16 mouse cellular contexts compared by ENCODE assay signal in the genomic region with DNA sequence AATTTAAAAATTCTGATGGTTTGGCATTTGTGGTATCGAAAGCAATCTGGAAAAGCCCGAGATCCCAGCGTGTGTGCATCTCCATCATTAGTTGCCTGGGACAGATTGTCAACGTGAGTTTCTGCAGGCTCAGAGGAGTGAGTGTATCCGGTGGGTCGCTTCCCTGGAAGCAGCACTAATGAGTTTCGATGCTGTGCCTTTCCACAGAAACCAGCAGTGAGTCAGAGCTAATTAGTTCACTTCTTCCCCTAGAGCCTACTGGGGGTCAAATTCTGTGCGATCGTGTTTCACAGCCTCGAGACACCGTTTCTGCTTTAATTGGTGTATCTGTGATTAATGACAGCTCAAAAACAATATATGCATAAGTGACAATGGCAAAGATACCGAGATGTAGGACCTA. TPM values are rescaled to one million over a fixed set of nuclear protein-coding genes. Genes with fewer than 3 reads are reported as not detected.
A peak's percentile ranks its signal among the peaks of the same experiment; 100 is the strongest.
DNase-seq lines count a peak whose midpoint lies in the region; ATAC-seq and TF ChIP-seq lines count a peak whose summit lies in the region.
"Had no signal": no experiment of that assay in that cellular context is flagged by ENCODE, and none has a peak within 500 bp of the region (broad histone marks: within the 10 kb centered on the region; RNA-seq: fewer than 3 reads in every experiment).

No protein-coding gene starts in this region.

- no peaks in the 10 kb centered on the region for H3K4me1 ChIP-seq in midbrain, embryonic 14.5 days (ENCODE audit: control insufficient read depth, insufficient read depth, low read length)
- H3K4me1 ChIP-seq in midbrain, embryonic 10.5 days, result no peaks in the 10 kb centered on the region
- H3K4me1 ChIP-seq in forebrain, embryonic 16.5 days (replicated peaks; ENCODE audit: control insufficient read depth, insufficient read depth, low read length), result 0 out of 2 replicates have a peak, but pooled peaks cover 3% of the 10 kb centered on the region
- 0 out of 2 replicates have a peak, but pooled peaks cover 3% of the 10 kb centered on the region for H3K4me1 ChIP-seq in hindbrain, postnatal 0 days (ENCODE audit: insufficient read depth, low read length)
- no peaks in the 10 kb centered on the region for H3K4me1 ChIP-seq in liver, embryonic 11.5 days (replicated peaks; ENCODE audit: control insufficient read depth, insufficient read depth, low read length)
- H3K4me1 ChIP-seq: liver, embryonic 12.5 days; lung, embryonic 15.5 days had no signal

- 41% methylated on average over 12 of the region's 12 CpGs for WGBS in midbrain, embryonic 14.5 days
- 83% methylated on average over 12 of the region's 12 CpGs for WGBS in midbrain, embryonic 10.5 days
- 11% methylated on average over 12 of the region's 12 CpGs for WGBS in forebrain, embryonic 16.5 days
- 34% methylated on average over 12 of the region's 12 CpGs for WGBS in hindbrain, postnatal 0 days
- WGBS in liver, embryonic 11.5 days, result 66% methylated on average over 12 of the region's 12 CpGs

- peak; percentile 62 for DNase-seq in midbrain, embryonic 14.5 days
- no peak for DNase-seq in midbrain, embryonic 10.5 days (ENCODE audit: low spot score)
- DNase-seq in hindbrain, postnatal 0 days (ENCODE audit: low spot score), result peak; percentile 48
- no peak for DNase-seq in thymus, postnatal 4 days
- DNase-seq in liver, embryonic 11.5 days (ENCODE audit: low spot score), result no peak
- no peak for DNase-seq in cerebellum, postnatal 4 days (ENCODE audit: low spot score in 2 of 2)
- DNase-seq: adrenal gland, postnatal 10 days; cerebellum, adult 9-10 months; embryo, embryonic 11 days; thymus, adult 18-20 months had no signal

- no peaks in the 10 kb centered on the region for H3K9me3 ChIP-seq in midbrain, embryonic 14.5 days (ENCODE audit: control insufficient read depth, low read length)
- no peaks in the 10 kb centered on the region for H3K9me3 ChIP-seq in midbrain, embryonic 10.5 days (replicated peaks)
- H3K9me3 ChIP-seq in forebrain, embryonic 16.5 days (ENCODE audit: control insufficient read depth, low read length), result no peaks in the 10 kb centered on the region
- H3K9me3 ChIP-seq in hindbrain, postnatal 0 days (ENCODE audit: low read length), result no peaks in the 10 kb centered on the region
- no peaks in the 10 kb centered on the region for H3K9me3 ChIP-seq in liver, embryonic 11.5 days (ENCODE audit: control insufficient read depth, low read length)
- H3K9me3 ChIP-seq: kidney, embryonic 15.5 days; liver, embryonic 12.5 days; lung, embryonic 15.5 days had no signal

- no peak overlapping the region for H3K9ac ChIP-seq in midbrain, embryonic 14.5 days (replicated peaks; ENCODE audit: low read length)
- no peak overlapping the region for H3K9ac ChIP-seq in forebrain, embryonic 16.5 days (replicated peaks; ENCODE audit: low read depth, low read length)
- no peak overlapping the region for H3K9ac ChIP-seq in hindbrain, postnatal 0 days (replicated peaks; ENCODE audit: low read length)
- H3K9ac ChIP-seq in liver, embryonic 11.5 days (ENCODE audit: low read depth, low read length), result no peak overlapping the region
- H3K9ac ChIP-seq: kidney, embryonic 15.5 days; liver, embryonic 12.5 days; lung, embryonic 15.5 days had no signal

- no peaks in the 10 kb centered on the region for H3K27me3 ChIP-seq in midbrain, embryonic 14.5 days (ENCODE audit: control insufficient read depth, insufficient read depth, low read length)
- H3K27me3 ChIP-seq in midbrain, embryonic 10.5 days (ENCODE audit: low read depth, poor library complexity, severe bottlenecking), result no peaks in the 10 kb centered on the region
- H3K27me3 ChIP-seq in forebrain, embryonic 16.5 days (replicated peaks; ENCODE audit: control insufficient read depth, insufficient read depth, low read length), result no peaks in the 10 kb centered on the region
- no peaks in the 10 kb centered on the region for H3K27me3 ChIP-seq in hindbrain, postnatal 0 days (ENCODE audit: insufficient read depth, low read length)
- no peaks in the 10 kb centered on the region for H3K27me3 ChIP-seq in liver, embryonic 11.5 days (replicated peaks; ENCODE audit: control insufficient read depth, insufficient read depth, low read length)
- H3K27me3 ChIP-seq: kidney, embryonic 15.5 days; lung, embryonic 15.5 days had no signal

- no peak for TF ChIP-seq CTCF in hindbrain, postnatal 0 days (IDR thresholded peaks at IDR 0.05; ENCODE audit: low read depth)

- ATAC-seq in midbrain, embryonic 14.5 days (ENCODE audit: low FRiP score, low TSS enrichment), result no peak
- 0 out of 2 replicates have a peak, but pooled peaks have one; percentile 55 for ATAC-seq in forebrain, embryonic 16.5 days
- ATAC-seq in hindbrain, postnatal 0 days, result peak; percentile 47; the same call in 1 of the 2 replicates
- ATAC-seq in liver, embryonic 11.5 days (replicated peaks; ENCODE audit: low FRiP score), result no peak
- ATAC-seq: CD4-positive, CD25-positive, alpha-beta regulatory T cell, adult 4 months; liver, embryonic 12.5 days had no signal

- H3K4me2 ChIP-seq in midbrain, embryonic 14.5 days (ENCODE audit: low read length), result no peak overlapping the region
- H3K4me2 ChIP-seq in forebrain, embryonic 16.5 days (ENCODE audit: low read length), result no peak overlapping the region
- H3K4me2 ChIP-seq in hindbrain, postnatal 0 days (ENCODE audit: low read depth, low read length), result no peak overlapping the region
- no peak overlapping the region for H3K4me2 ChIP-seq in liver, embryonic 11.5 days
- H3K4me2 ChIP-seq: kidney, embryonic 15.5 days; liver, embryonic 12.5 days; lung, embryonic 15.5 days had no signal

- no peaks in the 10 kb centered on the region for H3K36me3 ChIP-seq in midbrain, embryonic 14.5 days (ENCODE audit: control insufficient read depth, insufficient read depth, low read length)
- no peaks in the 10 kb centered on the region for H3K36me3 ChIP-seq in midbrain, embryonic 10.5 days
- no peaks in the 10 kb centered on the region for H3K36me3 ChIP-seq in forebrain, embryonic 16.5 days (ENCODE audit: control insufficient read depth, insufficient read depth)
- H3K36me3 ChIP-seq in hindbrain, postnatal 0 days (ENCODE audit: insufficient read depth, low read length), result no peaks in the 10 kb centered on the region
- no peaks in the 10 kb centered on the region for H3K36me3 ChIP-seq in liver, embryonic 11.5 days (ENCODE audit: control insufficient read depth, insufficient read depth, low read length)
- H3K36me3 ChIP-seq: kidney, embryonic 15.5 days; liver, embryonic 12.5 days; lung, embryonic 15.5 days had no signal

- H3K27ac ChIP-seq in midbrain, embryonic 14.5 days (replicated peaks; ENCODE audit: low read depth, low read length), result peak overlapping the region; percentile 49; the same call in 1 of the 2 replicates
- no peak overlapping the region for H3K27ac ChIP-seq in midbrain, embryonic 10.5 days (replicated peaks)
- no peak overlapping the region for H3K27ac ChIP-seq in forebrain, embryonic 16.5 days (ENCODE audit: low read length)
- 0 out of 2 replicates have a peak overlapping the region, but pooled peaks have one; percentile 11 for H3K27ac ChIP-seq in hindbrain, postnatal 0 days
- H3K27ac ChIP-seq in liver, embryonic 11.5 days (ENCODE audit: low read depth, low read length), result no peak overlapping the region
- H3K27ac ChIP-seq: kidney, embryonic 15.5 days; liver, embryonic 12.5 days; lung, embryonic 15.5 days had no signal

- H3K4me3 ChIP-seq in midbrain, embryonic 14.5 days (replicated peaks; ENCODE audit: low read depth, low read length), result no peak overlapping the region
- no peak overlapping the region for H3K4me3 ChIP-seq in midbrain, embryonic 10.5 days
- H3K4me3 ChIP-seq in forebrain, embryonic 16.5 days (replicated peaks; ENCODE audit: low read length), result no peak overlapping the region
- H3K4me3 ChIP-seq in hindbrain, postnatal 0 days (ENCODE audit: low read length), result no peak overlapping the region
- H3K4me3 ChIP-seq in liver, embryonic 11.5 days (ENCODE audit: low read depth, low read length), result no peak overlapping the region
- H3K4me3 ChIP-seq: kidney, embryonic 15.5 days; liver, embryonic 12.5 days; lung, embryonic 15.5 days had no signal

RNA-seq across cellular contexts. Expression of a gene that starts 25.4 kb away (rescaled TPM):
- 3.8 and 6.5 TPM in 2 replicates for polyA plus RNA-seq in midbrain, embryonic 14.5 days (2014; fragmentation: Nextera tagmentation; extraction: Ambion mirVana)
- polyA plus RNA-seq in midbrain, embryonic 10.5 days (2016; fragmentation: Nextera tagmentation; extraction: Ambion mirVana), result 12.1 and 12.6 TPM in 2 replicates
- polyA plus RNA-seq in forebrain, embryonic 16.5 days (2015; fragmentation: Nextera tagmentation; extraction: Ambion mirVana), result 5.8 and 7.2 TPM in 2 replicates
- total RNA-seq in hindbrain, postnatal 0 days (2014; rRNA removed), result 5.7 and 8.9 TPM in 2 replicates
- 5.4 and 6.5 TPM in 2 replicates for polyA plus RNA-seq in hindbrain, postnatal 0 days (2015; fragmentation: Nextera tagmentation; extraction: Ambion mirVana)
- 5.9 and 6.1 TPM in 2 replicates for polyA plus RNA-seq in liver, embryonic 11.5 days (2014; fragmentation: Nextera tagmentation; extraction: Ambion mirVana)

RNA-seq across cellular contexts. Expression of a gene that starts 39.4 kb away (rescaled TPM):
- polyA plus RNA-seq in midbrain, embryonic 14.5 days (2014; fragmentation: Nextera tagmentation; extraction: Ambion mirVana), result 5.6 and 5.9 TPM in 2 replicates
- 6.1 and 8.5 TPM in 2 replicates for polyA plus RNA-seq in midbrain, embryonic 10.5 days (2016; fragmentation: Nextera tagmentation; extraction: Ambion mirVana)
- 12.4 and 14.4 TPM in 2 replicates for polyA plus RNA-seq in forebrain, embryonic 16.5 days (2015; fragmentation: Nextera tagmentation; extraction: Ambion mirVana)
- 9.9 and 14.4 TPM in 2 replicates for total RNA-seq in hindbrain, postnatal 0 days (2014; rRNA removed)
- polyA plus RNA-seq in hindbrain, postnatal 0 days (2015; fragmentation: Nextera tagmentation; extraction: Ambion mirVana), result 16.3 and 17.7 TPM in 2 replicates
- 1.6 and 2.9 TPM in 2 replicates for polyA plus RNA-seq in liver, embryonic 11.5 days (2014; fragmentation: Nextera tagmentation; extraction: Ambion mirVana)
- total RNA-seq: MEL had no signal

Comparison
In these comparisons a context has a peak if more than half of its experiments do, and no peak if none do; other contexts are left out.
1. DNase-seq: peak in midbrain, embryonic 14.5 days (single experiment) and hindbrain, postnatal 0 days (single experiment); none in midbrain, embryonic 10.5 days (single experiment), thymus, postnatal 4 days (single experiment), liver, embryonic 11.5 days (single experiment) and cerebellum, postnatal 4 days (0 of 2).
2. H3K27ac ChIP-seq: peak in midbrain, embryonic 14.5 days (single experiment) and hindbrain, postnatal 0 days (single experiment); none in midbrain, embryonic 10.5 days (single experiment), forebrain, embryonic 16.5 days (single experiment) and liver, embryonic 11.5 days (single experiment).
3. ATAC-seq: peak in forebrain, embryonic 16.5 days (single experiment) and hindbrain, postnatal 0 days (single experiment); none in midbrain, embryonic 14.5 days (single experiment) and liver, embryonic 11.5 days (single experiment).